Mouse (Mus musculus) hindbrain, embryonic 11.5 days (tissue): ENCODE measurements around the gene Mcat. TPM values are rescaled to one million over a fixed set of nuclear protein-coding genes. Genes with fewer than 3 reads are reported as not detected.

ENCODE experiments used
- ATAC-seq: fragments of 200-750 bp; cut with Nextera tagmentation; 2 replicates; pipeline ENCODE4 v1.8.0; 2017; ENCODE audit warnings: mild to moderate bottlenecking, moderate TSS enrichment, moderate library complexity; ENCODE audit not compliant: low FRiP score
- DNase-seq: peaks from one replicate; pipeline ENCODE4 v3.0.0-alpha.2; 2015; ENCODE audit warnings: low spot score
- H3K27ac ChIP-seq: fragments of 300-500 bp; sonication (generic); 2 replicates; pipeline ENCODE4 v1.5.1; 2014; ENCODE audit warnings: mild to moderate bottlenecking, low read depth, low read length
- H3K27me3 ChIP-seq: fragments of 300-500 bp; sonication (generic); 2 replicates; pipeline ENCODE4 v1.6.1; 2014; ENCODE audit warnings: mild to moderate bottlenecking, low read length, moderate library complexity, mixed read lengths; ENCODE audit not compliant: control insufficient read depth, insufficient read depth
- H3K36me3 ChIP-seq: fragments of 300-500 bp; sonication (generic); 2 replicates; pipeline ENCODE4 v1.6.1; 2014; ENCODE audit warnings: mild to moderate bottlenecking, low read length, moderate library complexity, mixed read lengths; ENCODE audit not compliant: control insufficient read depth, insufficient read depth
- H3K4me1 ChIP-seq: fragments of 300-500 bp; sonication (generic); replicated peaks from 2 replicates; pipeline ENCODE4 v1.6.1; 2014; ENCODE audit warnings: low read length, mixed read lengths; ENCODE audit not compliant: control insufficient read depth, insufficient read depth
- H3K4me2 ChIP-seq: fragments of 300-500 bp; sonication (generic); replicated peaks from 2 replicates; pipeline ENCODE4 v1.6.1; 2014; ENCODE audit warnings: mild to moderate bottlenecking, low read depth, low read length
- H3K4me3 ChIP-seq: fragments of 300-500 bp; sonication (generic); 2 replicates; pipeline ENCODE4 v1.5.1; 2014; ENCODE audit warnings: low read depth, low read length
- H3K9ac ChIP-seq: fragments of 300-500 bp; sonication (generic); 2 replicates; pipeline ENCODE4 v1.6.1; 2014; ENCODE audit warnings: low read depth, low read length
- H3K9me3 ChIP-seq: fragments of 300-500 bp; sonication (generic); 2 replicates; pipeline ENCODE4 v1.6.1; 2016; ENCODE audit warnings: low read length; ENCODE audit not compliant: control insufficient read depth
- WGBS: fragments of 180-500 bp; shearing (Covaris S2); extraction: QIAGEN DNeasy Blood & Tissue Kit; methylation state at CpG from one replicate; pipeline ENCODE4 v1.1.7; 2014; 5-methylcytosine and 5-hydroxymethylcytosine counted together
- polyA plus RNA-seq: library from polyadenylated mRNA; unstranded; fragments of >200 nt; fragmentation: Nextera tagmentation; extraction: Ambion mirVana; gene quantifications from 2 replicates; pipeline ENCODE4 v1.2.1, GENCODE M21; 2014

Gene Mcat
- polyA plus RNA-seq, 1 experiment from 2014 or later, result 38.9 TPM

DNA sequence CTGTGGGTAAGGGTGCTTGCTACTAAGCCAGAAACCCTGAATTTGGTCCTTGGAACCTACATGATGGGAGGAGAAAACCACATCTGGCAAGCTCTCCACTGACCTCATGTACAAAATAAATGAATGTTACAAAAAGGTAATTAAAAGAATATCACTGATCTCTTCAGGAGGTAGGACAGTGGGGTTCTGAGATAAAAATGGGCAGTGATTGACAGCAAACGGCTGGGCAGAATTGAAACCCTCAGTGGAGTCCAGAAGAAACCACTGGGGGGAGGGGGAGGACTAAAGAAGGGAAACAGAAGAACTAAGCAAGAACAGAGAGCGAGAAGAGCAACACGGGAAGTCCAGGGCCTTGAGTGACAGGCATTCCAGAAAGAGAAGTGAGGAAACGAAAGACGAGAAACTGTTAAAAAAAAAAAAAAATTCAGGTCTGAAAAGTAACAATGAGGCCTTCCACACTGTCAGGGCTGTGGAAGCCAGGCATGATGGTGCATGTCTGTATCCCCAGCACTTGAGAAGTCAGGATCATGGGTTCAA is 2.6 kb downstream of the Mcat start:
- Histone ChIP-seq H3K4me3 (no peak overlapping the region), H3K27ac (no peak overlapping the region), H3K36me3 (no peaks in the 10 kb centered on the region), H3K9ac (no peak overlapping the region), H3K9me3 (no peaks in the 10 kb centered on the region), H3K4me1 (0 out of 2 replicates have a peak, but pooled peaks cover 6% of the 10 kb centered on the region), H3K27me3 (peaks cover 9% of the 10 kb centered on the region), H3K4me2 (no peak overlapping the region)
- no peak for DNase-seq
- no peak for ATAC-seq
- 59% methylated on average over 5 of the region's 5 CpGs for WGBS

DNA sequence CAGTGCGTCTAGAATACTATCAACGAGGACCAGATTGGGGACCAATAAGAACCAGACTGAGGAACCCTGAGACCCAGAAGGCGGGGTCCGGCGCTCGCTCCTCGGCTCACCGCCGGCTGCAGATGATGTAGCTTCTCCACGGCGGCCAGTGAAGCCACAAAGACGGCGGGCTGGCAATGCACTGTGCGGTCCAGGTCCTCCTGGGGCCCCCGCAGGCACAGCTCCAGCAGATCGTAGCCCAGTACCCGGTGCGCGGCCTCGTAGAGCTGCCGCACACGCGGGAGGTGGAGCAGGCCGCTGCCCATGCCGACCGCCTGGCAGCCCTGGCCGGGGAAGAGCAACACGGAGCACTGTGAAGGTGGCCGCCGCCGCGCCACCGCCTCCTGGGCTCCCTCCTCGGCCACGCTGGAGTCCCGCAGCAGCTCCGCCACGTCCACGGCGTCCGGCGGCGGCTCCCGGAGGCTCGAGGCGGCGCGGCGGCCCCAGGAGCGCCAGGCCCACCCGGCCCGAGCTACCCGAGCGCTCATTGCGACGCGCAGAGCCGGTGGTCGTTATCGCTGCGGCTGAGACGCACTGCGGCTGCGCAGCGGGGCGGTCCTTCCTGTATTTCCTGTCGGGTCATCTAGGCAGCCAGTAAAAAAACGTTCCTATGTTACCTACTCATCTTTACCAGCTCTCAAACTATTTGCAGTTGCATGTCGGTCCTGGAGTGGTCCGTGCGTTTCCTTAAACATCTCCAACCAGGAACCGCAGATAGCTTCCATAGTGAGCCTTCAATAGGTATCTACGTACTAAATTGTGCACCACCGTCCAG is 8.2 kb downstream of the Mcat start:
- DNase-seq (peak; percentile 92), ATAC-seq (peak; percentile 87)
- Histone ChIP-seq H3K9me3 (no peaks in the 10 kb centered on the region), H3K27me3 (no peaks in the 10 kb centered on the region), H3K4me1 (no peaks in the 10 kb centered on the region), H3K36me3 (no peaks in the 10 kb centered on the region), H3K9ac (peak overlapping the region; percentile 98), H3K27ac (peak overlapping the region; percentile 93), H3K4me3 (peak overlapping the region; percentile 92), H3K4me2 (peak overlapping the region; percentile 84)
- WGBS, result under 1% methylated on average over 68 of the region's 74 CpGs

DNA sequence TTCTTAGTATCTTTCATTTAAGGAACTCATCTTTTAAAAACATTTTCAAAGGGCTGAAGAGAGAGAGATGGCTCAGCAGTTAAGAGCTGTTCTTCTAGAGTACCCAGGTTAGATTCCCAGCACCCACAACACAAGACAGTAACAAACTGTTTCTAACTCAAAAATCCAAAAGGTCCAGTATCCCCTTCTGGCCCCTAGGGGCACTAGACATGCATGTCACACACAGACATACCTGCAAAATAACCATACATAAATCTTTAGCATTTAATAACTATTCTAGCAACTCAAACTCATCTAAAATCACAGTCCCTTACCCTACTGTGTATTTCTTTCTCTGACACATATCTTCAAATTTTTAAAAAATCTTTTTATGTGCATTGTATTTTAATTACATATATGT is 9.8 kb downstream of the Mcat start:
- H3K36me3 ChIP-seq, result no peaks in the 10 kb centered on the region
- no peak overlapping the region for H3K4me3 ChIP-seq
- no peaks in the 10 kb centered on the region for H3K9me3 ChIP-seq
- H3K4me1 ChIP-seq, result no peaks in the 10 kb centered on the region
- H3K27ac ChIP-seq, result no peak overlapping the region
- no peak for DNase-seq
- no peak for ATAC-seq
- no peak overlapping the region for H3K4me2 ChIP-seq
- no peak overlapping the region for H3K9ac ChIP-seq
- H3K27me3 ChIP-seq, result no peaks in the 10 kb centered on the region

DNA sequence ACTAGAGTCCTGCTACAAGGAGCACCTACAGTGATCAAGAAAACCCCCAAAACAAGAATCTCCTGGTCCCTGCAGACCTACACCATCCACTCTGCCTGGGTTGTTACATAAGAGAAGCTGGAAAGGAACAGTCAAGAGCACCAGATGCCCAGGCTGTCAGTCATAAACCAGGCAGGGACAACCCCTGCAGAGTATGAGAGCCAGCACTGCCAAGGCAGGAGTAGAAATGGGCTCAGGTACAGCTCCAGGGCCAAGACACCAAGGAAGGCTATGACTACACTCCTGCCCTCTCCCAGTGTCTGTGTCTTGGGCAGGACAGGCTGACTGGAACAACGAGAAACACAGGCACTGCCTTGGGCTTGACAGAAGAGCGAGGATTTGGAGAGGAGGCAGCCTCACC is 13.4 kb downstream of the Mcat start:
- Histone ChIP-seq H3K4me1 (no peaks in the 10 kb centered on the region), H3K36me3 (0 out of 2 replicates have a peak, but pooled peaks cover 3% of the 10 kb centered on the region), H3K9ac (no peak overlapping the region), H3K4me3 (no peak overlapping the region), H3K4me2 (no peak overlapping the region), H3K27ac (no peak overlapping the region), H3K9me3 (no peaks in the 10 kb centered on the region), H3K27me3 (no peaks in the 10 kb centered on the region)
- 98% methylated on average over 2 of the region's 2 CpGs for WGBS
- ATAC-seq, result no peak
- DNase-seq, result no peak

DNA sequence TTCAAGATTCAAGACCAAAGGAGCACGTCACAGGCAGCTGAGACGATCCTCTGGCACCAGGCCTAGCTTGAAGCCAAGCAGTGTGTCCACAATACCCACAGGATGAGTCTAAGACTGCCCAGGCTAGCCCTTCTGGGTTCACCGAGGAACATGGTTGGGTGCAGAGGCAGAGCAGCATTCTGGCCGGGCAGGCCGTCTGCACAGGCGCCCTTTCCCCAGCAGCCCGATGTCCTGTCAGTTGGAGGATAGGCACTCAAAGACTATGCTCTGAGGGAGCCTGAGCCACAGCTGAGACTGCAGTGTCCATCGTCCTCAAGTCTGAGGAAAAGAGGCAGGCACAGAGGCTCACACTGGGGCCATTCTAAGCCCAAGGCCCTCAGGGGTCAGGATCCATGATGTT is 16.4 kb downstream of the Mcat start:
- no peaks in the 10 kb centered on the region for H3K9me3 ChIP-seq
- no peak overlapping the region for H3K4me2 ChIP-seq
- H3K4me1 ChIP-seq, result no peaks in the 10 kb centered on the region
- no peaks in the 10 kb centered on the region for H3K27me3 ChIP-seq
- H3K4me3 ChIP-seq, result no peak overlapping the region
- DNase-seq, result no peak
- WGBS, result 88% methylated on average over 8 of the region's 8 CpGs
- no peak for ATAC-seq
- H3K27ac ChIP-seq, result no peak overlapping the region
- no peak overlapping the region for H3K9ac ChIP-seq
- H3K36me3 ChIP-seq, result 0 out of 2 replicates have a peak, but pooled peaks cover 3% of the 10 kb centered on the region

DNA sequence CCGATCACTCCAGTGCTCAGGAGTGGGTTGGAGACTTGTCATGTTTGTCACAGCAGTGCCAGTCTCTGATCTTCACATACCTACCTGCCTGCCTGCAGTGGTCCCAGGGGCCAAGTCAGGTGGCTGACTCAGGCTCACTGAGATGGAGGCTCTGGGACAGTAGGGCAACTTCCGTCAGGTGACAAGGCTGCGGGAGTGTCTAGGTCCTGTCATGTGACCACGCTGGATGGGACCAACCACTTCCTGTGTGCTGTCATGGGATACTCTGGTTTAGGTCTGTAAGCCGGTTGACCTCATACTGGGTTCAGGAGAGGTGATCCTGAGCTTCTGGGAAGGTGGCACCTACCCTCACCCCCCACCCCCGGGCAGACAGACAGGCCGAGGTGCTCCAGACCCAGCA is 17.6 kb downstream of the Mcat start:
- DNase-seq (no peak), ATAC-seq (no peak)
- 0 out of 2 replicates have a peak, but pooled peaks cover 3% of the 10 kb centered on the region for H3K36me3 ChIP-seq
- no peaks in the 10 kb centered on the region for H3K4me1 ChIP-seq
- H3K9me3 ChIP-seq, result no peaks in the 10 kb centered on the region
- 91% methylated on average over 7 of the region's 7 CpGs for WGBS
- no peaks in the 10 kb centered on the region for H3K27me3 ChIP-seq
- no peak overlapping the region for H3K4me2 ChIP-seq
- no peak overlapping the region for H3K9ac ChIP-seq
- no peak overlapping the region for H3K27ac ChIP-seq
- no peak overlapping the region for H3K4me3 ChIP-seq

DNA sequence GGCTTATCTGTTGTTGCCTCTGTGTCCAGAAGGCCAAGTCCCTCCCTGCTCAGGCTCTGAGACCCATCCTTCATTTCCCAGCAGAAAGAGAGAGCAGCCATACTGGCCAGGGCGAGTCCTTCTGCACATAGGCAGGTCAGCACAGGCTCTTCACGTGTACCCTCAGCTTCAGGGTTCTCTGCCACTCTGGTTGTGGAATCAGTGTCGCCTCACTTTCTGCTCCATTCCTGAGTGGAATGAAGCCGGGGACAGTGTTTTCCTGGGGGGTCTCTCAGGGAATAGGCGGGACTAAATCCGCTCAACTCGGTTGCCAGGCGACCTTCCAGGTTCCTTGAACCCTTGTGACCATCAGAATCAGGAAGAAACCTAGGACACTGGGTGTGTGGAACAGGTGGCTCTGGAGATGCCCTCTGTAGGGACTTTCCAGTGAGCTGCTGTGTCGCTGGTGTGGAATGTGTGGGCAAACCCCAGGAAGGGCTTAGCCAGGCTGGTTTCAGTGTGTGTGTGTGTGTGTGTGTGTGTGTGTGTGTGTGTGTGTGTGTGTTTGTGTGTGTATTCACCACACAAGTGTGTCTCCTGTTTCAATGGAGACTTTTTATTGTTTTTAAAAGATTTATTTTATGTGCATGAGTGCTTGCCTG is 21.8 kb downstream of the Mcat start:
- no peak overlapping the region for H3K4me2 ChIP-seq
- ATAC-seq, result no peak
- WGBS, result 84% methylated on average over 9 of the region's 9 CpGs
- DNase-seq, result no peak
- H3K4me1 ChIP-seq, result no peaks in the 10 kb centered on the region
- H3K27me3 ChIP-seq, result no peaks in the 10 kb centered on the region
- H3K9ac ChIP-seq, result no peak overlapping the region
- H3K4me3 ChIP-seq, result no peak overlapping the region
- H3K9me3 ChIP-seq, result no peaks in the 10 kb centered on the region
- 0 out of 2 replicates have a peak, but pooled peaks cover under 1% of the 10 kb centered on the region for H3K36me3 ChIP-seq
- H3K27ac ChIP-seq, result no peak overlapping the region

DNA sequence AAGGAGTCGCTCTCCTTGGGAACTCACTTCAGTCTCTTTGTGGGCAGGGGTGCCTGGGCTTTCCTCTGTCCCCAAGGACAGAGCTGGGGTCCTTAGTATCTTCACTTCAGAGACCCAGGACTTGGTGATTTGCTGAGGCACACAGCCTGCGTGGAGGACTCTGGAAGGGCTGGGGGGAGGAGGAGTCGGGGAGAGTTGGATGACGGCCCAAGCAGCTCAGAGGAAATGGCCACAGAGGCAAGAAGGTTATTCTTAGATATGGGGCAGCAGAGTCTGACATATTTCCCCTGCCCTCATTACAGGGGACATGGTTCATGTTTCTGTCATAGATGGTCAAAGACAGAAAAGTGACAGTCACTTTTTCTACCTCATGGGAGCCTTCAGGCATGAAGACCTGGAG is 23.7 kb downstream of the Mcat start:
- WGBS, result 75% methylated on average over 4 of the region's 4 CpGs
- Histone ChIP-seq H3K9ac (no peak overlapping the region), H3K4me3 (no peak overlapping the region), H3K36me3 (no peaks in the 10 kb centered on the region), H3K4me1 (no peaks in the 10 kb centered on the region), H3K9me3 (no peaks in the 10 kb centered on the region), H3K4me2 (no peak overlapping the region), H3K27me3 (no peaks in the 10 kb centered on the region), H3K27ac (no peak overlapping the region)
- ATAC-seq (no peak), DNase-seq (no peak)
